Mouse (Mus musculus): ENCODE data around the gene Schip1.

GRCm38 (mm10) chr3:68388023-68388422 lies 323.4 kb downstream of the Schip1 start:
- no peak for TF ChIP-seq POLR2A (IDR thresholded peaks at IDR 0.05; ENCODE audit: low read depth, low read length)
- no peak for TF ChIP-seq CTCF (conservative IDR thresholded peaks at IDR 0.05; ENCODE audit: insufficient read depth, insufficient read length, low read depth, low read length)

All from kidney, adult 2 months (tissue).